Mouse (Mus musculus) spleen, embryonic (tissue): ENCODE data around the gene Gdf15.

Experiments used
- CTCF ChIA-PET: fragments of 350-600 bp; sonication (Branson Sonifier 250); formaldehyde crosslinking; loops from one replicate; lab custom pipeline; 2022; lab: Charles Lee

Gene Gdf15

DNA sequence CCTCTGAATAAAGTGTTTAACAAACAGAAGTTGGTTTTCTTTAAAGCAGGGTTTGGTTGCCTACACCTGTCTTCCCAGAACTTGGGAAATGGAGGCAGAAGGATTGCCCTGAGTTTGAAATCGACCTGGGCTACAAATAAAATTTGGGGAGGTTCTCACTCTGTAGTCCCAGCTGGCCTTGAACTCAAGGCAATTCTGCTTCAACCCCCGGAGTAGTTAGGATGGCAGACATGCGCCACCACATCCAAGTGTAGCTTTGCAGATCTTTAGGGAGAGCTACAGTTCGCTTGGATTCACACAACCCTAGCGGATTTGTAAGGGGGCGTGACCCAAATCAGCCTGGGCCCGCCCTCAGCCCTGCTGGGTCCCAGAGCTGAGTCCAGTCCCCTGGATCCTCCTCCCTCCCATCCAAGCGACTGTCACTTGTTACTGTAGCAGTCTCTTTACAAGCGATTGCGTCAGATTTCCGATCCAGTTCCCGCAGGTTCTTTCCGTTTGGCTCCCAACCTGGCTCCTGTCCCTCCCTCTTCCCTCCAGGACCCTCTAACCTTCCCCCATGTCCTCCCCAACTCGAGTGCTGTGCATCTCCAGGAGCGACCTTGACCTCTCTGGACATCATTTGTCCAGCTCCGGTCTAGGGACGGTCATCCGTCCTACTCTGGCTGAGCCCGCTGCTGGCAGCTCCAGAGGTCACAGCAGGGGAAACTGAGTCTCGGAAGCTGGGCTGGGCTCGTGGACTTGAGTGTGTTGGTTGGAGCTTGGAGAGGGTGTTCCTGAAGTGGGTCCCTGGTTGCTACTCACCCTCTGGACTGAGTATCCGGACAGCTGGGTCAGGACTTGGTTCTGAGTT lies 1.5 kb downstream of the Gdf15 start:
- CTCF ChIA-PET = interaction anchor here (0.5 to 3.2 kb wide), 2 partner anchors 19 to 222 kb away, joined by 9 to 14 read pairs; no protein-coding TSS in a partner anchor

DNA sequence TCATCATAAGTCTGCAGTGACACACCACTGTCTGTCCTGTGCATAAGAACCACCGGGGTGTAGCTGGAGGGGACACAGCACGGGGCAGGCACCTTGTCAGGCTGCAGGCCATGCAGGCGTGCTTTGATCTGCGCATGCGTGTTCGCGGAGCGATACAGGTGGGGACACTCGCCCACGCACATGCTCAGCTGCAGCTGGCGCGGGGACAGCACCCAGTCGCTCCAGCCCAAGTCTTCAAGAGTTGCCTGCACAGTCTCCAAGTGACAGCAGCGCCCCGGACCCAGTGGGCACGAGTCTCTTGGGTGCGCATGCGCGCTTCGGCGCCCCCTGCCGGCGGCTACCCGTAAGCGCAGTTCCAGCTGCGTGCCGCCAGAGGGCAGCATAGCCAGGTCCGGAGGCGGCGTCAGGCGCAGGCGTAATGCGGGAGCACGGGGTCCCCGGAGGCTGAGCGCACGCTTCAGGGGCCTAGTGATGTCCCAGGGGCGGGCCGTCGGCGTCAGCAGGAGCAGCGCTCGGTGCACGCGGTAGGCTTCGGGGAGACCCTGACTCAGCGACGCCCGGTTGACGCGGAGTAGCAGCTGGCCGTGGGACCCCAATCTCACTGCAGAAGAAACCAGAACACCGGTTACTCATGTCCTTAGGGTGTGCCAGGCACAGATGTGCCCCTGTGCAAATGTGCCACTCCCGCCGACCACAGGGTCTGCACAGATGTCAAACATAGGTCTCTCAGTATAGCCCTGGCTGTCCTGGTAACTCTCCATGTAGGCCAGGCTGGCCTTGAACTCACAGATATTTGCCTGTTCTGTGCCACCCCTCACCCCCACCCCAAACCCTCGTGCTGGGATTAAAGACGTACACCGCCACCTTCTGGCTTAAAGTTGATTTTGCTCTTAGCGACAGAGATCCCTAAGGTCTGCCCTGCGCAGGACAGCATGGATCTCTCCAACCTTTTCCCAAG lies 2.4 kb downstream of the Gdf15 start:
- CTCF ChIA-PET = interaction anchor here (0.7 to 3.2 kb wide), 3 partner anchors 18 to 73 kb away, joined by 3 to 14 read pairs (median 3); no protein-coding TSS in a partner anchor

DNA sequence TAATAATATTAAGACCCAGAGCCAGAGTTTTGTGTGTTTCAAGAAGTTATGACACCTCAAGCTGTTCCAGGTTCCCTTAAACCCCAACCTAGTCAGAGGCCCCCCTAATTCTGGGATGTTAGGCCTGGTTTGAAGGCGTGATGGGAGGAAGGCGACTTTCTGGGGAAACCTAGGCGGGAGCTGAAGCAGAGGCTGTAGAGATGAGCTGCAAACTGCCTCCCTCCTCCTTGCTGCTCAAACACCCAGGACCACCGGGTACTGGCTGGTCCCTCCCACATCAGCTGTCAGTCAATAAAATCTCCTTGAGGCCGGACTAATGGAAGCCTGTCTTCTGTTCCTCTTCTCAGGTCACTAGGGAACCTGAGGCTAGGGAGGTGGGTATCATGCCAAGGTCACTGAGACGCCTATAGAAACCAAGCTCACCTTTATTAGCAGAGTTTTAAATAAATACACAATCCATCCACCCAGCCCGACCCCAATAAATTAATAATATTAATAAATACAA lies 3.2 kb downstream of the Gdf15 start:
- CTCF ChIA-PET = interaction anchor here (1.6 to 3.2 kb wide), 2 partner anchors 17 to 23 kb away, joined by 3 to 14 read pairs; no protein-coding TSS in a partner anchor

DNA sequence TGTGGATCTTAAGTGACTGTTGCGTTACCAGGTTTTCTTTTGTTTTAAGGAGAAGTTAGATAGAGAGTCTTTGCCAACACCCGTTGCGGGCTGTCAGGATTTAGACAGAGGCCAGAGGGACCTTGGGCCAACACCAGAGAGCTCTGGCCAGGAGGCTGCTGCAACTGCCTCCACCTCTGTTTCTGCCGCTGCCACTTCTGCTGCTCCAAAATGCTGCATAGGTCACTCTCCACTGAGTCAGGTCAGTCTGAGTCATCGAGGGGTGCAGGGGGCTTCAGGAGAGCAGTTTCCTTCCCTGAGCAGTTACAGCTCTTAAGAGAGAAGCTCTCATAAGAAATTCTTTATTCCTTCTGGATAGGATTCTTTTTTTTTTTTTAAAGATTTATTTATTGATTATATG lies 5.2 kb downstream of the Gdf15 start:
- CTCF ChIA-PET = interaction anchor here (0.7 to 1.2 kb wide), 2 partner anchors 15 to 682 kb away, joined by 3 to 4 read pairs; no protein-coding TSS in a partner anchor

DNA sequence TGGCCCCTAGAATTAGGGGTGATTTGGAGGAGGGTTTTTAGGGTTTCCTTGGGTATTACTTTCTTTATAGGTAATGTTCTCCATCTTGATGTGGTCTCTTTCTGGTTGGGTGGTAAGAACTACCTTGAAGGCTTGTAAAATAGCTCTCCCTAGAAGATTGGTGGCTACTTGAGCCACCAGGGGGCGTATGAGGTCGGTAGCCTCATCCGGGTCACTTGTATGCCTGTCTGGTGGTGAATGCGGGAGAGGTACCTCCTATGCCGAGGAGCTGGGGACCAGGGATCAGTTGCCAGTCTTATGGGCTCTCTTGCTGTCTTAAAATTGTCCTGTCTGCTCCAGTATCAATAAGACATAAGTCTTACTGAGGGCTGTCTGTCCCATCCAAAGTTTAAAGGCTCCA lies 7.2 kb downstream of the Gdf15 start:
- CTCF ChIA-PET = interaction anchor here (0.5 kb wide), 1 partner anchor 29 kb away, joined by 4 read pairs; no protein-coding TSS in a partner anchor

DNA sequence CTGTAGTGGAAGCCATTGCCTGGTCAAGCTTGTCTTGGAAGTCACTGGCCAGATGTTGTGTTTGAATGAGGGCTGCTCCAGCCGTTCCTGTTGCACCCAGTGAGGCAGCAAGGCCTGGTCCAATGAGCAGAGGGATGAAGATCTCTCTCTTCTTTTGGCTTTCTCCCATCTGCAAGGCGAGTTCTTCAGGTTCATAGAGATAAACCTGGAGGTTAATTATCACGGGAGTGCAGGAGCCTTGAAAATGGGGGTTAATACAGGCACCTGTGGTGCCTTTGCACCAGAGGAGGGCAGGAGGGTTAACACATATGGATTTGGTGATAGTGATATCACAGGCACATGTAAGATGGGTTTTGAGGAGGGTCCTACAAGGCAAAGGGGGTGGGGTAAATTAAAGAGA lies 10.0 kb downstream of the Gdf15 start:
- CTCF ChIA-PET = interaction anchor here (0.7 kb wide), 1 partner anchor 12 kb away, joined by 4 read pairs; no protein-coding TSS in a partner anchor

DNA sequence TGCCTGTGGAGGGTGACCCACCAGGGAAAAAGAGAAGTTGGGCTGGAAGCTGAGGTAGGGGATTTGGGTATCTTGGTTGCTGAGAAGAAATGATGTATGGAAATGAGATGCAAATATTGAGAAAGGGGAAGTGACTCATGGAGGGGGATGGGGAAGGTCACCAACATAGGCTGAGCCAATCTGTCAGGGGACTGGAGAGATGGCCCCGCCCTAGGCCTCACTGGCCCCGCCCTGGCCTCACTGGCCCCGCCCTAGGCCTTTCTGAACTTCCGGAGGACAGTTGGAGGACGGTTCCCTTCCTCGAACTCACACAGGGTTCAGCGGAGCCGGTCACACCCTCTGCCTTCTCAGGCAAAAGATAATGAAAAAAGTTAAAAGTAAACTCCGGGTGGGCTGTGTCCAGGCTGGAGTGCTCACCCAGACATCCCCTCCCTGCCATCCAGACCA lies 13.3 kb downstream of the Gdf15 start:
- CTCF ChIA-PET = interaction anchor here (0.6 kb wide), 1 partner anchor 59 kb away, joined by 3 read pairs; no protein-coding TSS in a partner anchor

DNA sequence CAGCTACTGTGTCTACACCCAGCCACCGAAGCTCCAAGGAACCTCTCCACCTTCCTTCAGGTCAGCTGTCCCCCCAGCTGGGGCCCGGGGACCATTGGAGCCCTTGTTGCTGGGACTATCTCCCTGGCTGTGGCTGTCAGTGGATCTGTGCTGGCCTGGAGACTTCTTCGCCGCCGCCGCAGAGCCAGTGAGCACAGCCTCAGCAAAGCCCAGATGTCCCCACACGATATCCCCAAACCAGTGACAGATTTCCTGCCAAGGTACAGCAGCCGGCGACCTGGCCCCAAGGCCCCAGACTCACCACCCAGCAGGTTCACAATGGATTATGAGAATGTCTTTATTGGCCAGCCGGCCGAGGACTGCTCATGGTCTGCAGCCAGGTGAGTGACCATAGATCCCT lies 14.3 kb downstream of the Gdf15 start:
- CTCF ChIA-PET = no interaction called here

DNA sequence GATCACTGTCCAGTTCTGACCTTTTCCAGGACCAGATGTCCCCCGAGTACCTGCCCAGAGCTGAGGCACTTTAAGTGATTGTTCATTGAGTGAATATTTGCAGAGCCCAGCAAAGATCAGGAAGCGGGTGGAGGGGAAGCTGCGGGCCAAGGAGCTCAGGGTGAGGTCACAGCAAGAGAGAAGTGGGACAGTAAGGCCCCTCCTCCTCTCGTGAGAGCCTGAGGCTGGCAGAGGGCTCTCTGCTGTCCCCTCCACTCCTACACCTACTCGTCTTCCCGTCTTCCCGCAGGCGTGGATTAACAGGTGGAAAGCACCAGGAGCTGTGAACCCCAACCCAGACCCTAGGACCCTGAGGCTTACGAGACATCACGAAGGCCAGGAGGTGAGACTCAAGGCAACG lies 15.6 kb downstream of the Gdf15 start:
- CTCF ChIA-PET = no interaction called here

DNA sequence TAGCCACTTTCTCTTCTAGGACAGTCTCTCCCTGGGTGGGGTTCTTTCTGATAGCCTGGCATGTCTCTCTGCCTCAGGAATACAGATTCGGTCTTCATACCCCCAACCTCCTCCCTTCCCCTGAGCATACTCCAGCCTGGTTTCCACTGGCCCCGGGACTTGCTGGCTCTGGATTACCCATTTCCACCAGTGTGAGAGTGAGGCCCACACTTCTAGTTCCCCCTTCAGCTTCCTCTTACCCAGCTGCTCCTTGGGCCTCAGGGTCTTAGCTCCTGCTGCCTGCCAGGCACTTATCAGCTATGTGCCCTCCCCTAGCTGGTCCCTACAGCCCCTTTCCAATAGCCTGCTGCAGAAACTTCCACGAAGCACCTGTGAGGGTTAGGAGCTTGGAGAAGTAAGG lies 16.4 kb downstream of the Gdf15 start, which contains the start of gene Lrrc25:
Gene Lrrc25, plus strand, starts transcription at position 262 of the 400 bp plus-strand sequence.
- CTCF ChIA-PET = no interaction called here

DNA sequence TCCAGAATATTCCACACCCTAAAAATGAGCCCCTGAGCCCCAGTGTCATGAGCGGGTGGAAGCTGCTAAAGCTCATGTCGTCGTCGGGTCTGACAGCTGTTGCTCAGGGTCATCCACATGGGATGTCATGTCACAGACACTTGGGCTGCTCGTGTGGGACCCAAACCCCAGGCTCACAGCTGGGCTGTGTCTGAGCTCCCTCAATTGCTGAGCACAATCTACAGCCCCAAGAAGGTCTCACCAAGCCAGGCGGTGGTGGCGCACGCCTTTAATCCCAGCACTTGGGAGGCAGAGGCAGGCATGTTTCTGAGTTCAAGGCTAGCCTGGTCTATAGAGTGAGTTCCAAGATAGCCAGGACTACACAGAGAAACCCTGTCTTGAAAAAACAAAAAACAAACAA lies 17.0 kb downstream of the Gdf15 start:
- CTCF ChIA-PET = no interaction called here

DNA sequence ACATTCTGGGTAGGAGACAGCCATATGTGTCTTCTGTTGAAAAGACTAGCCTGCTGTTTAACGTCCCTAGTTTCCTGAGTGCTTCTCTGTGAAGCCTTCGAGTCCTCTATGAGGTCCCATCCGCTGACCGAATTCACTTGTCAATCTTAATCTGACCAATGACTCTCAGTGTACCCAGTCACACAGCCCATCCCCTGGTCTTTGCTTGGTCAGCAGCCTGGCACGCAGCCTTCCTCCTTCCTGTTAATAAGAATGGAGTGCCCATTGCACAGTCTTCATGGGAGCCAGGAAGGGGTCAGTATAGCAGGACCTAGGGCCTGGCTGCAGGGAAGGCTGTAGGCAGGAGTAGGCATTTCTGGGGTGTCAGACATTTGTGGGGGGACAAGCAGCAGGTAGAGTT lies 17.8 kb downstream of the Gdf15 start:
- CTCF ChIA-PET = no interaction called here

DNA sequence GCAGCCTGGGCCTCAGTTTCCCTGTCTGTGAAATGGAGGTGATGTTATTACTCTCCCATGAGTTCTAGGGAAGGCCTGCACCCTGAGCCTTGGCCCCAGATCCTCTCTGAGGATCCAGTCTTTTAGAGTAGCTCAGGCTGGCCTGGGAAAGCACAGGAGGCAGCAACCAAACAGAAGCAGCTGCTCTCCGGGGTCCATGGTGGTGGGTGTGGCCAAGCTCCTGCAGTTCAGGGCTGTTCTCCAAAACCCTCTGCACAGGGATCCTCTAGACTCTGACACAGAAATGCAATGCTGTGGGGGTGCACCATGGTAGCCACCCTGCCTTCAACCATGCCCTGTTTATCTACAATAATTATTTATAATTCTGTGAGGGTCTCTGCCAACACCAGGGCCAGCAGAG lies 18.5 kb downstream of the Gdf15 start:
- CTCF ChIA-PET = interaction anchor here (0.6 kb wide), 1 partner anchor 82 kb away, joined by 3 read pairs; no protein-coding TSS in a partner anchor

DNA sequence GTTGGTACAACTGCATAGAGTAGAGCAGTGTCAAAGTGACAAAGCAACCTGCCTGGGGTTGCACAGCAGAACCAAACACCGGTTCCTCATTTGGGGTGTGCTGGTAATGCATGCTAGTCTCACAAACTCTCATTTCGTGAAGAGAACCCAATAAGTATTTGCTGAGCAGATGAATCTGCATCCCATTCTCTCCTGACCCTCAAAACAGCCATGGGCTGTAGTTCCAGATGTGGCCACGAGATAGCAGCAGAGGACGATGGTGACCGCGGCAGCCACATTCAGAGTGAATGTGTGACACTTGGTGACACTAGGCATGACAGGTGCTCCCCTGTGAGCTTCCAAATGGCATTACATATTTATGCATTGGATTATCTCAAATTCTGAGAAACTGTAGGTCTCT lies 20.4 kb downstream of the Gdf15 start:
- CTCF ChIA-PET = interaction anchor here (0.6 to 2.0 kb wide), 5 partner anchors 13 to 115 kb away, joined by 3 to 14 read pairs (median 4); no protein-coding TSS in a partner anchor

DNA sequence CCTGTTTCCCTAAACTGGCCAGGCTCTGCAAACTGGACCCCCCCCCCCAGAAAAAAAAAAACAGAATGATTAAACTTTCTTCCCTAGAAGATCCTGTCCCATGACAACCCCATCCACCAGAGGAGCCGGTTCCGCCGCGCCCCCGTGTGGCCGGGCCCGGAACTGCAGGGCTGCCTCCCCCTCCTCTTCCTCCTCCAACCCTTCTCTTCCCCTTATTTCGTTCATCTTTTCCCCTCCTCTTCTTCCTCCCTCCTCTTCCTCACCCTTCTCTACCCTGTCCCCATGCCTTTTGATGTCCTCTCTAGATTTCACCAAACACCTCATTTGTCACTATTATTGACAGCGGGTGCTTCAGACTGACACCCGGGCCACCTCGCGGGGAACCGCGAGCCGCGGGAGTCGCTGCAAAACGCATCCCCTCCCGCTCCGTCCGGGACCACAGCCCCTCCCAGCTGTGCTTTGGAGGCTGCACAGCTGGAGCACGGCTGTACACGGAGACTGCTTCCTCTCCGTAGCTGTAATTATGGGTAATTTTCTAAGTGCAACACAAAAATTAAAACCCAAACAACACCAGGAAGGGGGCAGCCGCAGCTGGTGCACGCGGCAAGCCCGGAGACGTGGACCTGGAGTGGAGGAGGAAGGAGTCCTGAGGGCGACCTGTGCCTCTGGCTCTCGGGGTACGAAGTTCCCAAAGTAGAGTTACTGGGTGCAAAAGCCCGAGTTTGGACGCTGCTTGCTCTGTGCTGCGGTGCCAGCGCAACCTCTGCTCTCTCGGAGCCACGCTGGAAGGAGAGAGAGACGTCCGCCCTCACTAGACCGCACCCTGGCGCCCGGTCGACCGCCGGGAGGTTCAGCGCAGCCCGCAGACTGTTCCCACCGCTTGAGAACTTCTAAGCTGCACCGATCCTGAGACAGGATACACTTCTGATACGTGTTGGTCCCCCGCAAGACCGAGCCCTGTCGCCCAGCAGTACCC lies 21.2 kb downstream of the Gdf15 start:
- CTCF ChIA-PET = interaction anchor here (0.6 to 2.0 kb wide), 4 partner anchors 19 to 116 kb away, joined by 3 to 14 read pairs (median 4); no protein-coding TSS in a partner anchor

DNA sequence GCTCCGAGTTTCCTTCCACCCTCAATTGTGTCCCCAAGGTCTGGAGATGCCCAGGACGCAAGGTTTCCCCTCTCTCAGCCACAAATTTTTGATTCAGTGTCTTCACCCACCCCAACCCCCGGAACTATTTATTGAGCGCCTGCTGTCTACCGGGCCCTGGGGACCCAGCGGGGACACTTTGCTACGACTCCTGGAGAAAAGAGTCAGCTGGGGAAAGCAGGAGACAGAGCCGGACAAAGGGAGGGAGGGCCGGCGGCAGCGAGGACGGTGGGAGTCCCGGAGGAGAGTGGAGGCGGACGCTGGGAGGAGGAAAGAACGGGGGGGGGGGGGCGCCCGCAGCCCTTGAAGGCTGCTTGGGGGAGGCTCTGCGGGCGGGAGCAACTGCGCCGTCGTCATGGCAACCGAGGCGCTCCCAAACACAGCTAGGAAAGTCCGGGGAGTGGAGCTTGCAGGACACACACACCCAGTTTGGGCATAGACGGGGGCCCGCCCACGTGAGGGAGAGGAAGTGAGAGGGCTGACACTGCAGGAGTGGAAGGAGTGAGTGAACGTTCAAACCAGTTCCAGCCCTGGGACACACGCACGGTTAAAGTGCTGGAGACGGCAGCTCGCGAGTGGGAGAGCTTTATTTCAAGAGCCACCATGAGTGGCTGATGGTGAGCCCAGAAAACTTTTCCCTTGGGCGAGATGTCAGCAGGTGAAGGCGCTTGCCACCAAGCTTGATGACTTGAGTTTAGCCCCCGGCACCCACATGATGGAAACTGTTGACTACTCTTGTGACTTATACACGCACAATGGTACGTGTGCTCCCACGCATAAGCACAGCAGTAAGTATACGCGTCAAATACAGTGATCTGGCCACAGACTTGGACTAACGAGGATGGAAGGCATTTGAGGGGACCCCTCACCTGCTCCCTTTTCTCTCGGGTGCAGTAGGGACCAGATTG lies 22.1 kb downstream of the Gdf15 start:
- CTCF ChIA-PET = interaction anchor here (0.6 kb wide), 3 partner anchors 12 to 37 kb away, joined by 3 to 5 read pairs (median 4); no protein-coding TSS in a partner anchor

DNA sequence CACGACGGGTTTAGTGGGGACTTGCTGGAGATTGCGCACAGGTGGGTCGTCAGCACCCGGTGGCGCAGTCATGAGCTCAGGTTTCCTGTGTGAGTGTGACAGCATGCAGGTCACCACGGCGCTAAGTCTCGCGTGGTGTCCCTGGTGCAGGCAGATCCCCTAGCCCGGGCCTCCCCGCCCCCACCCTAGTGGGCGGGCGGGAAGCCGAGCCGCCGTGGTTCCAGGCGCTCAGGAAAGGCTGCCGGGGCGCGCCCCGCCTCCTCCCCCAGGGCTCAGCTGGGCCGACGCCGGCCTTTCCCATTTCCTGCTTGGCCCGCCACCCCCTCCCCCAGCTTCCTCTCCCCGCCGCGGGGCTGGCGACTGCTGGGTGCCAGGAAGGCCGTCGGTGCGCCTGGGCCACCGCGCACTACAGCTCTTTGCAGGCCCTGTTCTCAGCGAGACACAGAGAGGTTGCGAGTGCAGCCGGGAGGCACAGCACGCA lies 22.8 kb downstream of the Gdf15 start:
- CTCF ChIA-PET = interaction anchor here (0.6 to 0.7 kb wide), 4 partner anchors 11 to 62 kb away, joined by 3 to 12 read pairs (median 4); no protein-coding TSS in a partner anchor

DNA sequence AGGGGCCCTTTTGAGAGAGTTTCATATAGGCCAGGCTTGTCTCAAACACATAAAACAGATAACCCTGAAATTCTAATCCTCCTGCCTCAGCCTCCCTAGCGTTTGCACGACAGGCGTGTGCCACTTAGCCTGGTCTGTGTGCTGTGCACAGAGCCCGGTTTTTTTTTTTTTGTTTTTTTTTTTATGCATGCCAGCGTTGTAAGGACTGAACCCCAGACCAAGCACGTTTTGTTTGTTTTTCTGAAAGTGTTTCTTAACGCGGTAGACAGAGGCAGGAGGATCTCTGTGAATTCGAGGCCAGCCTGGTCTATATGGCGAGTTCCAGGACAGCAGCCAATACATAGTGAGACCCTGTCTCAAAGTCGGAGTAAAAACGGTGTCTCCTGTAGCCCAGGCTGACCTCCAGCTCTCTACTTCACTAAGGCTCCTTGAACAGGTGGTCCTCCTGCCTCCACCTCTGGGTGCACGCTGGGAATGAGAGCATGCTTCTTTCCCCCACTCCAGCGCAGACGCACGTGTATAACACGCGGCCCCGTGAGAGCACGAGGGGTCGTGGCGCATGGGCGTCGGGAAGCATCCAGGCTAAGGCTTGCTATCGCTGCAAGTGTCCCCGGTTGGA lies 23.4 kb downstream of the Gdf15 start, which contains the start of gene Ssbp4:
Gene Ssbp4, minus strand, starts transcription at position 124 of the 619 bp plus-strand sequence.
- CTCF ChIA-PET = interaction anchor here (0.7 to 1.0 kb wide), 2 partner anchors 62 to 64 kb away, joined by 5 to 12 read pairs; no protein-coding TSS in a partner anchor
